Mouse (Mus musculus) urinary bladder, postnatal 36 days (tissue): ENCODE measurements around the gene Lamp2.
"Not testable (repeated sequence)": the region's sequence is repeated elsewhere in the genome, so short reads cannot be mapped to it uniquely, and the experiment has no call there.

Source experiments
- DNase-seq, 2 experiments: peaks; one replicate each; pipeline ENCODE4 v3.0.0; 2022; ENCODE audit warnings: low spot score in 2 of 2, mixed read lengths in 1 of 2

Lamp2 gene

DNA sequence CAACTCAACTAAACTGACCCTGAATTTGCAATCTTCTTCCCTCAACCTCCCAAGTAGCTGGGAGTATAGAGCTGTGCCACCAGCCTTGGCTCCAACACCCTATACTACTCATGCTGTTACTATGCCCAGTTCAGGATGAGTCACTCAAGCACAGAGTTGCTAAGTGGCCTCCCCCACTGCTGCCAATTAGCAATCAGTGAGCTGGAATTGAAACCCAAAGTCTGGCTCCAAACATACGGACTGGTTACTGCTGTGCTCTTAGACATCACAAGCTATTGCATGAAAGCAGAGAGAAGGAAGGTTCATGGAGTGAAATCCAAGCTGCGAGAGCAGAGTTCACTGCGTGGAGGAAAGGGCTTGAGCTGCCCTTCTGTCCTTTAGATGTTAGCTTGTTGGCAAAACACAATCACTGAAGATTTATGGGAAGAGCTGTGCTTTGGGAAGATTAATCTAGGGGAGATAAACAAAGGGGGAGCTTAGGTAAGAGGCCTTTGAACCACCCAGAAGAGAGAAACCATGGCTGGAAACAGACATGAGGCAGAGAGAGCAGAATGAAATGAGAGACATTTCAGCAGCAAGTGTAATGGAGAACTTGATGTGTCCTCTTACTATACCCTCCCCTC is 27.3 kb downstream of the Lamp2 start:
- DNase-seq, result no peak

DNA sequence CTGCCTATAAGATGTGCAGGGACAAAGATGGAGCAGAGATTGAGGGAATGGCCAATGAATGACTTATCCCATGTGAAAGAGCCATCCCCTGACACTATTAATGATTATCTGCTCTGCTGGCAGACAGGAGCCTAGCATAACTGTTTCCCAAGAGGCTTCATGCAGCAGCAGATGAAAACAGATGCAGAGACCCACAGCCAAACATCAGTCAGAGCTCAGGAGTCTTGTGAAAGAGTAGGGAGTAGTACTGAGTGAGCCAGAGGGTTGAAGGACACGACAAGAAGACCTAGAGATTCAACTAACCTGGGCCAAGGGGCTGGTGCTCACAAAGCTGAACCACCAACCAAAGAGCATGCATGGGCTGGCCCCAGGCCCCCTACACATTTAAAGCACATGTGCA is 30.2 kb downstream of the Lamp2 start:
- DNase-seq, result no peak

DNA sequence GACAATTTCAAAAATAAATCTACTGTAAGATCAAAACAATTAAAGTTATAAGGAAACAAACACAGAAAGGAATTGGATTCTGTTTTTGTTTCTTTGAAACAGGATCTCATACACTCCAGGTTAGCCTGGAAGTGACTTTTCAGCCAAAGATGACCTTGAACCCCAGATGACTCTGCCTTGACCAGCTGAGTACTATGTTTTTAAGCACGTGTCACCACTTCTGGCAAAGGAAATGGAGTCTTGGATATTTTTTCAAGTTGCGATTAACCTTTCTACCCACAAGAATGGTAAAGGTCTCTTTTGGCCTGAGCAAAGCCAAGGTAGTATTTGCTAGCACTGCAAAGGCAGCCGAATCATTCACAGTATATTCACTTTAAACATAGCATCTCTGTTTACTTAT is 33.2 kb downstream of the Lamp2 start:
- DNase-seq, result no peak

DNA sequence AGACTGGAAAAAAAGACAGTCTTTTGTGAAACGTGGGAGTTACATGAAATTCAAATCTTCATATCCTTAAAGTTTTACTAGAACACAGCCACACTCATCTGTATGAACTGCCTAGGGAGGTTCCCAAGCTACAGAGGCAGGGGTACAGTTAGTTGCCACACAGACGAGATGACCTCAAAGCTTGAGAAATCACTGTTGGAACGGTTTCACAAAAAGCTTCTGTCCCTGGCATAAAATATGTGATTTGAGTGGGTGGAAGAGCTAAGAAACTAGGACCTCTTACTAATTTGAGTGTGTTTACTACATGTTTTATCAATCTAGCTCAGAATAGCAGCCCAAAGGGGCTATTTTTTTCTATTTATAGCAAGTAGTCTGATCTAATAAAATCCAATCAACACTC is 33.9 kb downstream of the Lamp2 start:
- no peak for DNase-seq

DNA sequence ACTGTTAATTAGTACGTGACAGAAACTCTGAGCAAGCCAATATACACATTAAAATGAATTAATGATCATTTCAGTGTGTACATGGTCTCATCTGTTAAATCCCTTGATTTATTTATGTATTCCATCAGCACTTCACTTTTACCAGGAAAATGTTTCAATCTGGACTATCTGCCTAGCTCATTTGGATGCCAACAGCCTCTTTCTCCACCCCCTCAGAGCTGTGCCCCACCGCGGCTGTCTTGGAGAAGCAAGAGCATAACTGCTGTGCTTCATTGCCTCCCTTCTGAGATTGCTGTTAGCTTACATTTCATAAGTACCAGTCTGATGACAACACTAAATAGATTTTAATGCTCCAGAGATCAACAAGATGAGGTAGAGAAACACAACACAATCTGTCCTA is 52.4 kb downstream of the Lamp2 start:
- no peak for DNase-seq

DNA sequence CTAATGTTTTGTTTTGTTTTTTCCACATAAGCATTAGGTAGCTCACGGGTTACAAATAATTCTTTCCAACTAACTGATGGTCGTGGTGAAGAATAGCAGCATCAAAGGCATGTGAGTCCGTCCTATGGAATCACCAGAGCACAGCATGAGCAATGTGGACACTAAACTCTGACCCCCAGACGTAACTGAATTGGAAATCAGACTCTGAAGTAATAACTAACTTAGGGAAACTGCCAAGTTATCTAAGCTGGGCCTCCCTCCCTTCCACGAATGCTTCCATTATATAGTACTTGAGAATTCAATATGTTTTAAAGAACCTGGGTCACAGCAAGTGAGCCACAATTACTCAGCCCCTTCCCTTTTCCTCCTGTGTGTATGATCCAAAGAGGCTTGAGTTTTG is 53.3 kb downstream of the Lamp2 start:
- no peak for DNase-seq

DNA sequence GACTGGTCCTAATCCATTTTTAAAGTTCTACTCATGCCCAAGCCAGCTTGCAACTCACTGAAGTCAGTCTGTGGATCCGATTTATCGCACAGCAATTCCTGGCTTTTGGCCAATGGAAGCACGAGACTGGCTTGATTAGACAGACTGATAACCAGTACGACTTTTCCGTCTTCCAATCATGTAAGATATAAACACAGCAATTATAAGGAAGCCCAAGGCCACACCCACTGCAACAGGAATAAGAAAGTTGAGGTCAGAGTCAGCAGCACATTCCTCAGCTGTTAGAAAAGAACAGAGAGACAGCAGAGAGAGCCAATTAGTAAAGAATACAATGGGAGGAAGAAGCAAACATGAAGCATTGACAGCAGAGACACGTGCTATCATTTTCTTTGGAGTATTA is 54.2 kb downstream of the Lamp2 start:
- DNase-seq, result peak in 1 of 2 experiments; percentile 1

DNA sequence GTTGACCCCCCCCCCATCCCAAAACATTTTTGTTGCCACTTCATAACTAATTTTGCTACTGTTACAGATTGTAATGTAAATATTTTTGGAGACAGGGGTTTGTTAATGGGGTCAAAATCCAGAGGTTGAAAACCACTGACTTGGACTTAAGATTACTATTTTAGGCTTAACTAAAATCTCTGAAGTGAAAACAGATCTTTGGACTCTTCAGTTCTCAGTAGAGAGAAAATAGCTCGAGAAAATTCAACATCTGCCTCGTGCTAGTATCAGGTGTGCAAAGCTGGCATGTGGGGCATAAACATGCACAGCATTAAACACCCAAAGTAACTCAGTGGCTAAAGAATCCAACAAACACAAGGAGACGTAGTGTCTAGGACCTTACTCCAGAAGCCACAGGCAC is 55.6 kb downstream of the Lamp2 start:
- no peak for DNase-seq

DNA sequence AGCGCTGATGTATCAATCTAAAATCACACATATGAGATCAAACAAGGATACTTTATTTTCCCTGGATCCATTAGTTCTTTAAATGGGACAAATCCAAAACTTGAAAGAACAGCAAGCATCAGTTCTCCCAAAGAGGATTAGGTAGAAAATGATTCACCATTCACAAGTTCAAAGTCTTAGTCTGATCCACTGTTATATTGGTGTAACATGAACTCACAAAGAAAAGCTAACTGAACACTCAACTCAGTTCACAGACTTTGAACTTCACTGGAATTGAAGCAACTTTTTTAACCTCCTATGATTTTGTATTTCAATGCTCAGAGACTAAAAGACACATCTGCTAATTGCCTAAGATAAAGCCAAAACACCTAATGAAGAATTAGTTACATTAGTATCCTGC is 56.6 kb downstream of the Lamp2 start:
- no peak for DNase-seq

DNA sequence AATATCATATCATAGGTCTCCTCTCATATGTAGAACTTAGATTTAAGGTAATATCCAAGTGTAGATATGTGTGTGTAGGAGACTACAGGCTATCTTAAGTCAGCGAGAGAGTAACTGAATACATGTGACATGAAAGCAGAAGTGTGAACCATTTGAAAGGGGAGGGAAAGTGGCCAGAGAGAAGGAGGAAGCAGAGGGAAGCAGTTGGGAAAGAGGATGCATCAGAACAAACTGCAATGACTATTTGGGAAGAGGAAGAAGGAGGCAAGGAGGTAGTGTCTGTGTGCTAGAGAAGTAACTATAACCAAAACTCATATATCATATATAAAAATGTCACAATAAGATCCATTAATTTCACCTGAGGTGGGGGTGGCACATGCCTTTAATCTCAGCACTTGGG is 83.1 kb downstream of the Lamp2 start:
- not testable (repeated sequence) for DNase-seq

DNA sequence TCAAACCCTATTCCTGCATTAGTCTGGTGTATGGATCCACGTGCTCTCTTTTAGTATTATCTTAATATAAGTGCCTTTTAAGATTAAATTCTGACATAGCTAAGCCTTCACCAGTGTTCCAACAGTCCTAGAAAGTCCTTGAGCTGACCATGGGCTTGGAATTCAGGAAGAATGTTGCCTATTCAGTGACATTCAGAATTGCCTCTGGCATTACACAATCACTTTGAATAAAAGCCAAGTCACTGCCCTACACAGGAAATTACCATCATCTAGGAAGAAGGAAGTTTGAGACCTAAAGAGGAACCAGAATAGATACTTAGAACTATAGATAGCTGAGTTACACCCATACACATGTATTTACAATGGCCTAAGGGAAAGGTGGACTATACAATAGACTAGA is 91.6 kb downstream of the Lamp2 start:
- DNase-seq, result not testable (repeated sequence)

DNA sequence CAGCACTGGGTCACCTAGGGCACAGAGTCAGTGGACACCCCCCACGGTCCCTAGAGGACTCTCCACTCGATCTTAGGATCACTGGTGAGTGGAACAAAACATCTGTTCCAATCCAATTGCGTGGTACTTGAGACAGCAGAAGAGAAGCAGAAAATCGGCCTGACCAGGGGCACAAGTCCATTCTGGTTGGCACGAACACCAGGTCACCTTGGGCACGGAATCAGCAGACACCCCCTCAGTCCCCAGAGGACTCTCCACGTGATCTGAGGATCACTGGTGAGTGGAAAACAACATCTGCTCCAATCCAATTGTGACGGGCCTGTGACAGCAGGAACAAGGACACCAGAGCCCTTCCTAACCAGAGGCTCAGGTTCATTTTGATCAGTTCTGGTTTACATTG is 94.2 kb downstream of the Lamp2 start:
- no peak for DNase-seq
